Mouse (Mus musculus): ENCODE data around the gene Itgb7.

DNA sequence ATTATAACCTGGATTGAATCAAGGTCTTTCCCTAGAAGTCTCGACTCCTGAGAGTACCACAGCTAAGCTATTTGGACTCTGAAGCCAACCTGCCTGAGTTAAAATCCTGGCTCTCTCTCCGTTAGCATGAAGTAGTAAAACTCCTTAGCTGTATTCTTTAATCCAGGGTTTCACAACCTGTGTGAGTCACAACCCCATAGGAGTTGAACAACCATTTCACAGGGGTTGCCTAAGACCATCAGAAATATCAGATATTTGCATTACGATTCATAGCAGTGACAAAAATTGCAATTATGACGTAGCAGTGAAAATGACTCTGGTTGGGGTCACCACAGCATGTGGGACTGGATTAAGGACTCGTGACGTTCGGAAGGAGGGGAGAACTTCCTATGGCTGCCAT lies 1.0 kb upstream of the Itgb7 start:
- TF ChIP-seq POLR2A (IDR thresholded peaks at IDR 0.05; ENCODE audit: insufficient read length, low read depth) = no peak
- no peak for TF ChIP-seq E2F4 (IDR thresholded peaks at IDR 0.05; ENCODE audit: insufficient read depth)
- TF ChIP-seq MAX (IDR thresholded peaks at IDR 0.05; ENCODE audit: low read depth) = no peak
- no peak for TF ChIP-seq POLR2AphosphoS2 (IDR thresholded peaks at IDR 0.05; ENCODE audit: insufficient read length, low read depth)
- TF ChIP-seq MYOG (IDR thresholded peaks at IDR 0.05; ENCODE audit: control insufficient read depth in 1 of 3, insufficient read depth in 1 of 3, insufficient read length in 2 of 3, low read depth in 2 of 3) = no peak
- TF ChIP-seq USF1 (IDR thresholded peaks at IDR 0.05; ENCODE audit: low read depth) = no peak
- TF ChIP-seq TCF12 (IDR thresholded peaks at IDR 0.05; ENCODE audit: insufficient read depth, poor library complexity, severe bottlenecking) = no peak
- no peak for TF ChIP-seq TCF3 (IDR thresholded peaks at IDR 0.05; ENCODE audit: insufficient read length, low read depth)
- no peak for TF ChIP-seq SRF (IDR thresholded peaks at IDR 0.05; ENCODE audit: control insufficient read depth, insufficient read length, low read depth)
- TF ChIP-seq CEBPB (IDR thresholded peaks at IDR 0.05; ENCODE audit: insufficient read depth, poor library complexity, severe bottlenecking) = peak; percentile 94
- no peak for TF ChIP-seq REST (IDR thresholded peaks at IDR 0.05; ENCODE audit: insufficient read depth, insufficient read length)
- no peak for TF ChIP-seq MYOD1 (IDR thresholded peaks at IDR 0.05; ENCODE audit: control insufficient read depth in 1 of 3, insufficient read length in 2 of 3, low read depth in 2 of 3)
